Mouse (Mus musculus) MEL (cell line): ENCODE results near the gene Pdgfa.

ENCODE experiments used
- CHD2 ChIP-seq: IDR thresholded peaks from 2 replicates; pipeline ENCODE4 v1.6.1; 2011; ENCODE audit warnings: low read length, improper control_type of control experiment
- CTCF ChIP-seq, 3 experiments: IDR thresholded peaks in 2 of 3; conservative IDR thresholded peaks in 1 of 3; 2 replicates each; pipeline ENCODE4 v1.5.1; 2011 to 2012; ENCODE audit warnings: low read length in 3 of 3, low read depth in 2 of 3, mild to moderate bottlenecking in 2 of 3, improper control_type of control experiment in 1 of 3, inconsistent platforms in 1 of 3, mixed read lengths in 1 of 3, moderate library complexity in 1 of 3; ENCODE audit not compliant: control insufficient read depth in 1 of 3, insufficient read depth in 1 of 3, poor library complexity in 1 of 3, severe bottlenecking in 1 of 3
- MAFK ChIP-seq: IDR thresholded peaks from 2 replicates; pipeline ENCODE4 v1.6.1; 2011; ENCODE audit warnings: low read depth, mild to moderate bottlenecking, low read length, improper control_type of control experiment, borderline replicate concordance
- POLR2A ChIP-seq, 2 experiments: IDR thresholded peaks; 2 replicates each; pipeline ENCODE4 v1.6.1; 2011 to 2012; ENCODE audit warnings: low read length in 2 of 2, mild to moderate bottlenecking in 2 of 2, control low read depth in 1 of 2, improper control_type of control experiment in 1 of 2, low read depth in 1 of 2, moderate library complexity in 1 of 2; ENCODE audit not compliant: control insufficient read depth in 1 of 2, insufficient read depth in 1 of 2, poor library complexity in 1 of 2

DNA sequence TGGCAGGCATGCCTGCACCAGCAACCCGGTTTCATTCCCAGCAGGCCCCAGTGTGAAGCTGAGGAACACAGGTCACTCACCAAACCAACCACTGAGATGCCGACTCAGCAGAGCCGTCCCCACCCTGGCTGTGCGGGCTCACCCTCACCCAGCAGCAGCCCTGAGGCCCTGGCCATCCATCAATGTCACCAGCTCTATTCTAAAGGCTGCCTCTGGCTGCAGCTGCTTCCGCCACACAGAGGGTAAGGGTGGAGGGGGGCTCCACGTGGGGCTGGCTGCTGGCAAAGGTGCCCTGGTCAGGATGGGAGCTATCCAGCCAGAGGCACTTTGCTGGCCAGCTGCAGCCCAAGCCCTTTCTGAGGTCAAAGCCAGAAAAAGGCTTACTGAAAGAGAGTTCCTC is 62.6 kb downstream of the Pdgfa start:
- TF ChIP-seq CHD2, result no peak
- no peak for TF ChIP-seq MAFK
- TF ChIP-seq CTCF (IDR thresholded peaks at IDR 0.05 in 2 of 3, conservative IDR thresholded peaks at IDR 0.05 in 1 of 3; ENCODE audit: control insufficient read depth in 1 of 3, insufficient read depth in 1 of 3, low read depth in 2 of 3, low read length in 3 of 3, poor library complexity in 1 of 3, severe bottlenecking in 1 of 3), result no peak
- TF ChIP-seq POLR2A (IDR thresholded peaks at IDR 0.05; ENCODE audit: control insufficient read depth in 1 of 2, insufficient read depth in 1 of 2, low read depth in 1 of 2, low read length in 2 of 2, poor library complexity in 1 of 2), result no peak
